Mouse (Mus musculus): ENCODE data around the gene Gm10272. TPM values are rescaled to one million over a fixed set of nuclear protein-coding genes. Genes with fewer than 3 reads are reported as not detected.
"Not testable (repeated sequence)": the region's sequence is repeated elsewhere in the genome, so short reads cannot be mapped to it uniquely, and the experiment has no call there.

The Gm10272 gene
- polyA plus RNA-seq, 1 experiment from 2014 or later, result not detected

- peaks cover 9% of the 10 kb centered on the region for H3K4me1 ChIP-seq (replicated peaks)
- H3K27me3 ChIP-seq, result peaks cover 71% of the 10 kb centered on the region
- 3% methylated on average over 22 of the region's 22 CpGs for WGBS
- H3K4me3 ChIP-seq, result 0 out of 2 replicates have a peak within 1 kb of the TSS, but pooled peaks have one; percentile 6
- H3K4me2 ChIP-seq, result peak within 1 kb of the TSS; percentile 40
- H3K9ac ChIP-seq, result no peak within 1 kb of the TSS
- ATAC-seq (replicated peaks; ENCODE audit: insufficient number of reproducible peaks, insufficient read depth, low FRiP score, low read depth), result no peak
- no peak within 1 kb of the TSS for H3K27ac ChIP-seq
- H3K36me3 ChIP-seq, result no peaks in the 10 kb centered on the region
- H3K9me3 ChIP-seq (replicated peaks), result no peaks in the 10 kb centered on the region
Observed at GRCm38 (mm10) chr10:77685895-77686664, 20.3 kb upstream of the Gm10272 start, which contains the start of gene Tspear. Gene Tspear (plus strand): TSS chr10:77686569.

- no peak overlapping the region for H3K4me2 ChIP-seq
- no peak for ATAC-seq (replicated peaks; ENCODE audit: insufficient number of reproducible peaks, insufficient read depth, low FRiP score, low read depth)
- H3K27ac ChIP-seq, result no peak overlapping the region
- WGBS, result 38% methylated on average over 10 of the region's 10 CpGs
- H3K4me1 ChIP-seq (replicated peaks), result peaks cover 9% of the 10 kb centered on the region
- H3K9me3 ChIP-seq (replicated peaks), result no peaks in the 10 kb centered on the region
- H3K4me3 ChIP-seq, result no peak overlapping the region
- no peak overlapping the region for H3K9ac ChIP-seq
- H3K36me3 ChIP-seq, result no peaks in the 10 kb centered on the region
- peaks cover 77% of the 10 kb centered on the region for H3K27me3 ChIP-seq
Observed at GRCm38 (mm10) chr10:77687021-77687420, 19.4 kb upstream of the Gm10272 start.

GRCm38 (mm10) chr10:77690356-77690807 lies 16.0 kb upstream of the Gm10272 start, which contains the start of gene Gm19402:
Gene Gm19402 (minus strand): TSS chr10:77690757.
- not testable (repeated sequence) for H3K4me1 ChIP-seq (replicated peaks); ATAC-seq (replicated peaks; ENCODE audit: insufficient number of reproducible peaks, insufficient read depth, low FRiP score, low read depth); H3K4me2 ChIP-seq; H3K9ac ChIP-seq; H3K4me3 ChIP-seq; H3K27ac ChIP-seq; H3K9me3 ChIP-seq (replicated peaks); H3K36me3 ChIP-seq
- 80% methylated on average over 3 of the region's 3 CpGs for WGBS
- peaks cover 50% of the 10 kb centered on the region for H3K27me3 ChIP-seq

GRCm38 (mm10) chr10:77697133-77697532 lies 9.3 kb upstream of the Gm10272 start, which contains the start of gene Gm9508:
Gene Gm9508 (minus strand): TSS chr10:77697233.
- 34% methylated on average over 4 of the region's 4 CpGs for WGBS

GRCm38 (mm10) chr10:77709831-77710230 lies 3.4 kb downstream of the Gm10272 start:
- H3K27ac ChIP-seq, result no peak overlapping the region
- no peak overlapping the region for H3K4me2 ChIP-seq
- H3K4me3 ChIP-seq, result no peak overlapping the region
- no peaks in the 10 kb centered on the region for H3K36me3 ChIP-seq
- no peaks in the 10 kb centered on the region for H3K27me3 ChIP-seq
- peaks cover 3% of the 10 kb centered on the region for H3K9me3 ChIP-seq (replicated peaks)
- WGBS, result 78% methylated on average over 3 of the region's 3 CpGs
- no peak for ATAC-seq (replicated peaks; ENCODE audit: insufficient number of reproducible peaks, insufficient read depth, low FRiP score, low read depth)
- no peak overlapping the region for H3K9ac ChIP-seq
- H3K4me1 ChIP-seq (replicated peaks), result no peaks in the 10 kb centered on the region

More at GRCm38 (mm10) chr10:77697133-77697532, 9.3 kb upstream of the Gm10272 start, which contains the start of gene Gm9508:
- no peaks in the 10 kb centered on the region for H3K36me3 ChIP-seq
- no peak within 1 kb of the TSS for H3K27ac ChIP-seq
- no peak within 1 kb of the TSS for H3K4me2 ChIP-seq
- H3K27me3 ChIP-seq, result 0 out of 2 replicates have a peak, but pooled peaks cover 3% of the 10 kb centered on the region
- no peak within 1 kb of the TSS for H3K4me3 ChIP-seq
- no peak within 1 kb of the TSS for H3K9ac ChIP-seq
- H3K9me3 ChIP-seq (replicated peaks), result no peaks in the 10 kb centered on the region
- no peaks in the 10 kb centered on the region for H3K4me1 ChIP-seq (replicated peaks)
- no peak for ATAC-seq (replicated peaks; ENCODE audit: insufficient number of reproducible peaks, insufficient read depth, low FRiP score, low read depth)

- not testable (repeated sequence) for H3K4me3 ChIP-seq; H3K36me3 ChIP-seq; H3K27me3 ChIP-seq; H3K27ac ChIP-seq; ATAC-seq (replicated peaks; ENCODE audit: insufficient number of reproducible peaks, insufficient read depth, low FRiP score, low read depth); H3K4me1 ChIP-seq (replicated peaks); H3K9ac ChIP-seq; H3K4me2 ChIP-seq; H3K9me3 ChIP-seq (replicated peaks)
Observed at GRCm38 (mm10) chr10:77711157-77711556, 4.7 kb downstream of the Gm10272 start, which contains the start of gene Gm10024. Gene Gm10024 (plus strand): TSS chr10:77711457.

GRCm38 (mm10) chr10:77713734-77714133 lies 7.3 kb downstream of the Gm10272 start:
- no peak overlapping the region for H3K4me2 ChIP-seq

GRCm38 (mm10) chr10:77715507-77715906 lies 9.1 kb downstream of the Gm10272 start, which contains the start of gene Gm10142:
Gene Gm10142 (plus strand): TSS chr10:77715807.
- no peak within 1 kb of the TSS for H3K9ac ChIP-seq
- no peak within 1 kb of the TSS for H3K4me3 ChIP-seq
- 61% methylated on average over 1 of the region's 1 CpGs for WGBS
- no peak for ATAC-seq (replicated peaks; ENCODE audit: insufficient number of reproducible peaks, insufficient read depth, low FRiP score, low read depth)
- H3K36me3 ChIP-seq, result no peaks in the 10 kb centered on the region
- peaks cover 4% of the 10 kb centered on the region for H3K9me3 ChIP-seq (replicated peaks)
- H3K27ac ChIP-seq, result no peak within 1 kb of the TSS
- H3K27me3 ChIP-seq, result no peaks in the 10 kb centered on the region
- no peaks in the 10 kb centered on the region for H3K4me1 ChIP-seq (replicated peaks)
- no peak within 1 kb of the TSS for H3K4me2 ChIP-seq

More at GRCm38 (mm10) chr10:77713734-77714133, 7.3 kb downstream of the Gm10272 start:
- no peak for ATAC-seq (replicated peaks; ENCODE audit: insufficient number of reproducible peaks, insufficient read depth, low FRiP score, low read depth)
- Histone ChIP-seq H3K27ac (no peak overlapping the region), H3K27me3 (no peaks in the 10 kb centered on the region), H3K4me1 (replicated peaks) (no peaks in the 10 kb centered on the region), H3K36me3 (no peaks in the 10 kb centered on the region), H3K9ac (no peak overlapping the region), H3K4me3 (no peak overlapping the region), H3K9me3 (replicated peaks) (peaks cover 4% of the 10 kb centered on the region)
- WGBS, result 58% methylated on average over 4 of the region's 4 CpGs

GRCm38 (mm10) chr10:77720299-77720698 lies 13.9 kb downstream of the Gm10272 start, which contains the start of gene Krtap12-1:
Gene Krtap12-1 (plus strand): TSS chr10:77720599.
- not testable (repeated sequence) for ATAC-seq (replicated peaks; ENCODE audit: insufficient number of reproducible peaks, insufficient read depth, low FRiP score, low read depth); H3K4me3 ChIP-seq; H3K27ac ChIP-seq; H3K4me1 ChIP-seq (replicated peaks); H3K36me3 ChIP-seq; H3K4me2 ChIP-seq; H3K9me3 ChIP-seq (replicated peaks); H3K9ac ChIP-seq; H3K27me3 ChIP-seq
- WGBS, result 79% methylated on average over 1 of the region's 1 CpGs

- H3K27me3 ChIP-seq, result no peaks in the 10 kb centered on the region
- no peak for ATAC-seq (replicated peaks; ENCODE audit: insufficient number of reproducible peaks, insufficient read depth, low FRiP score, low read depth)
- no peaks in the 10 kb centered on the region for H3K36me3 ChIP-seq
- 75% methylated on average over 8 of the region's 8 CpGs for WGBS
- no peaks in the 10 kb centered on the region for H3K4me1 ChIP-seq (replicated peaks)
- no peak overlapping the region for H3K9ac ChIP-seq
- no peaks in the 10 kb centered on the region for H3K9me3 ChIP-seq (replicated peaks)
- no peak overlapping the region for H3K27ac ChIP-seq
- no peak overlapping the region for H3K4me3 ChIP-seq
- no peak overlapping the region for H3K4me2 ChIP-seq
Observed at GRCm38 (mm10) chr10:77724855-77725254, 18.4 kb downstream of the Gm10272 start.

GRCm38 (mm10) chr10:77726186-77726585 lies 19.8 kb downstream of the Gm10272 start, which contains the start of gene Gm10100:
Gene Gm10100 (plus strand): TSS chr10:77726486.
- Histone ChIP-seq H3K36me3 (no peaks in the 10 kb centered on the region), H3K27me3 (no peaks in the 10 kb centered on the region), H3K4me2 (no peak within 1 kb of the TSS), H3K4me3 (no peak within 1 kb of the TSS), H3K4me1 (replicated peaks) (no peaks in the 10 kb centered on the region), H3K9ac (no peak within 1 kb of the TSS), H3K27ac (no peak within 1 kb of the TSS), H3K9me3 (replicated peaks) (no peaks in the 10 kb centered on the region)
- no peak for ATAC-seq (replicated peaks; ENCODE audit: insufficient number of reproducible peaks, insufficient read depth, low FRiP score, low read depth)
- WGBS, result 30% methylated on average over 3 of the region's 3 CpGs

Measured in heart, embryonic 15.5 days (tissue).